Mouse (Mus musculus): Measurements from ENCODE around the gene Gm2056. TPM values are rescaled to one million over a fixed set of nuclear protein-coding genes. Genes with fewer than 3 reads are reported as not detected.
"Not testable (repeated sequence)": the region's sequence is repeated elsewhere in the genome, so short reads cannot be mapped to it uniquely, and the experiment has no call there.

Gene Gm2056
- not detected in 2 replicates for total RNA-seq (2014; fragmentation: Nextera tagmentation)
- not detected in 2 replicates for total RNA-seq (2017)

DNA sequence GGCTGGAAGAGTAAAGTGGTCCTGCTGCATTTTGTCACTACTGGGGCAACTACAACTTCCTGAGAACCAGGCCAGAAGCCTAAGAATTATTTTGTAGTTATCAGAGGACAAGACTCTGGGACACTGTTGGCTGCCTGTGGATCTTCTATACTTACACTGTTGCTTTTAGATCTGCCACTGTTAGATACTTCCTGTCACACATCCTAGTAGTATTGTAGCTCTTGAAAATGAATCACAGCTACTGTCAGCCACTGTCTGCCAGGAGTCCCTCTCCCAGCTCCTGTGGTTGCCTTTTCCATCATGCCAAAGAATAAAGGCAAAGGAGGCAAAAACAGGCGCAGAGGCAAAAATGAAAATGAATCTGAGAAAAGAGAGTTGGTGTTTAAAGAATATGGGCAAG is at the start of gene Gm2056:
Gene Gm2056, plus strand, starts transcription at position 301 of the 400 bp plus-strand sequence.
- not testable (repeated sequence) for ATAC-seq (replicated peaks; ENCODE audit: poor library complexity, severe bottlenecking)

GRCm38 (mm10) chr12:87984000-87984399 is 42.8 kb upstream of the Gm2056 start:
- not testable (repeated sequence) for ATAC-seq (replicated peaks; ENCODE audit: poor library complexity, severe bottlenecking)

DNA sequence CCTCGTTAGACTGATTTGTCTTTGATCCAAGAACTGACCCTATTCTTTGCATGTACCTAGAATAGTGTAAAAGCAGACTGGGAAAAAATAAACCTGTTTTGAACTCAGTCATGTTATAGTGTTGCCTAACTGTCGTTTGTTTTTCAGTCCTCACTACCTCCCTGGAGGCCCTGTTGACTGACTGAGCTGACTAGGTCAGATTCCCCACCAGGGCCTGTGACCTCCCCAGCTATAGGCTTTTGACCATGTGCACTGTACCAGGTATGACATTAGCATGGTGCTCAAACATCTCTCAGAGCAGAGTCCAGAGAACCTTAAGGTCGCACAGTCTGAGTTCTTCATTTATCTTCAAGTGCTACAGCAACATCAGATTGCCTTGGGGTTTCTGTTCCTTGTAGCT is 22.7 kb upstream of the Gm2056 start:
- not testable (repeated sequence) for ATAC-seq (replicated peaks; ENCODE audit: poor library complexity, severe bottlenecking)

DNA sequence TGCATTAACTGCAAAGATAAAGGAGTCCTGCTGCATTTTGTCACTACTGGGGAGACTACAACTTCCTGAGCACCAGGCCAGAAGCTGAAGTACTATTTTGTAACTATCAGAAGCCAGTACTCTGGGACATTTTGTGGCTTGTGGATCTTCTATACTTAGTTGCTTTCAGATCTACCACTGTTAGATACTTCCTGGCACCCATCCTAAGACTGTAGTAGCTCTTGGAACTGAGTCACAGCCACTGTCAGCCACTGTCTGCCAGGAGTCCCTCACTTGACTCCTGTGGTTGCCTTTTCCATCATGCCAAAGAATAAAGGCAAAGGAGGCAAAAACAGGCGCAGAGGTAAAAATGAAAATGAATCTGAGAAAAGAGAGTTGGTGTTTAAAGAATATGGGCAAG is 15.3 kb upstream of the Gm2056 start, which contains the start of gene Gm2075:
Gene Gm2075, plus strand, starts transcription at position 301 of the 400 bp plus-strand sequence.
- not testable (repeated sequence) for ATAC-seq (replicated peaks; ENCODE audit: poor library complexity, severe bottlenecking)

- not testable (repeated sequence) for ATAC-seq (replicated peaks; ENCODE audit: poor library complexity, severe bottlenecking)
Measured at GRCm38 (mm10) chr12:88018671-88019070, 8.1 kb upstream of the Gm2056 start, which contains the start of gene Gm6803. Gm6803 (minus strand) TSS chr12:88018771.

DNA sequence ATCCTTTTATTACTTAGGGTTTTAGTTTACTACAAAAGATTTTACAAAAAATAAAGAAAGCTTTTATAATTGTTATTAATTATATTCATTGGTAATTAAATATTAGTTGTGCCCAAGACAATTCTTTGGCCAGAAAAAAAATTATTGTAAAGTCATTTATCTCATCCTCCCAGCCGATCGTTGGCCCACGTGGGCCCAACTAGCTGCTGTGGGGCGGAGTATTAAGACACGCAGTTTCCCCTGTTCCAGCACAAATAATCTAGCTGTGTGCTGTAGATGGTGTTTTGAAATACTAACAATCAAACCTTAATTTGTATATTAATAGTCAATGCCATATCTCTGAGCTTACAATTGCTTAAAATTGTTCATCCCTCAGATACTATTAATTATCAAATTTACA is 5.4 kb downstream of the Gm2056 start:
- ATAC-seq (replicated peaks; ENCODE audit: poor library complexity, severe bottlenecking), result not testable (repeated sequence)

- ATAC-seq (replicated peaks; ENCODE audit: poor library complexity, severe bottlenecking), result not testable (repeated sequence)
Measured at GRCm38 (mm10) chr12:88039062-88039461, 12.3 kb downstream of the Gm2056 start.

GRCm38 (mm10) chr12:88039703-88040102 is 12.9 kb downstream of the Gm2056 start:
- not testable (repeated sequence) for ATAC-seq (replicated peaks; ENCODE audit: poor library complexity, severe bottlenecking)

DNA sequence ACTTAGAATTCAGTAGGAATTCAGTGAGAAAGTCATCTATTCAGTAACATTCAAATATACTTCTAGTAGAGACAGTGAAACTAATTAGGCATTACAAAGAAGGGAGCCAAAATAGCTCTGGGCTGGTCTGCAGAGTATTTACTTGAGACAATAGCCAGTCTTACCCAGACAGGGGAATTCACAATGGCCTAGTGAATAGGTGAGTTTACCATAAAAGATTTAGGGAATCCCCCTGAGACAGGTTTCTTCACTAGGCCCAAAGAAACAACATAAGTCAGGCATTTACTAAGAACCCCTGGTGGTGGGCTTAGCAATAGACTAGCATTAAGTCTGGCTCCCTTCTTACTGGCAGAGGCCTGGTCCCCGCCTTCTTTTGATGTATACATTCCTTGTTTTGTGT is 18.4 kb downstream of the Gm2056 start:
- ATAC-seq (replicated peaks; ENCODE audit: poor library complexity, severe bottlenecking), result not testable (repeated sequence)

Other genes with a start within 250 kb of the Gm2056 start
- gene Gm21936, start 231.5 kb upstream of the Gm2056 start, total RNA-seq (2014; fragmentation: Nextera tagmentation), result not detected in 2 replicates
- not detected in 2 replicates for gene Gm21936, start 231.5 kb upstream of the Gm2056 start, total RNA-seq (2017)
- not detected in 2 replicates for gene BB287469, start 210.4 kb upstream of the Gm2056 start, total RNA-seq (2014; fragmentation: Nextera tagmentation)
- gene BB287469, start 210.4 kb upstream of the Gm2056 start, total RNA-seq (2017), result not detected in 2 replicates
- gene Gm2001, start 184.7 kb upstream of the Gm2056 start, total RNA-seq (2014; fragmentation: Nextera tagmentation), result not detected in 2 replicates
- gene Gm2001, start 184.7 kb upstream of the Gm2056 start, total RNA-seq (2017), result not detected in 2 replicates
- not detected in 2 replicates for gene Gm2016, start 152.9 kb upstream of the Gm2056 start, total RNA-seq (2014; fragmentation: Nextera tagmentation)
- not detected in 2 replicates for gene Gm2016, start 152.9 kb upstream of the Gm2056 start, total RNA-seq (2017)
- gene Gm2022, start 131.6 kb upstream of the Gm2056 start, total RNA-seq (2014; fragmentation: Nextera tagmentation), result not detected in 2 replicates
- gene Gm2022, start 131.6 kb upstream of the Gm2056 start, total RNA-seq (2017), result not detected in 2 replicates
- gene Gm2035, start 107.1 kb upstream of the Gm2056 start, total RNA-seq (2014; fragmentation: Nextera tagmentation), result not detected in 2 replicates
- not detected in 2 replicates for gene Gm2035, start 107.1 kb upstream of the Gm2056 start, total RNA-seq (2017)
- gene Gm2042, start 72.9 kb upstream of the Gm2056 start, total RNA-seq (2014; fragmentation: Nextera tagmentation), result not detected in 2 replicates
- gene Gm2042, start 72.9 kb upstream of the Gm2056 start, total RNA-seq (2017), result not detected in 2 replicates
- gene Gm2075, start 15.2 kb upstream of the Gm2056 start, total RNA-seq (2014; fragmentation: Nextera tagmentation), result not detected in 2 replicates
- not detected in 2 replicates for gene Gm2075, start 15.2 kb upstream of the Gm2056 start, total RNA-seq (2017)
- not detected in 2 replicates for gene Gm6803, start 8.2 kb upstream of the Gm2056 start, total RNA-seq (2014; fragmentation: Nextera tagmentation)
- not detected in 2 replicates for gene Gm6803, start 8.2 kb upstream of the Gm2056 start, total RNA-seq (2017)
- gene Gm16368, start 56.7 kb downstream of the Gm2056 start, total RNA-seq (2014; fragmentation: Nextera tagmentation), result not detected in 2 replicates
- gene Gm16368, start 56.7 kb downstream of the Gm2056 start, total RNA-seq (2017), result not detected in 2 replicates
- gene Gm10436, start 155.1 kb downstream of the Gm2056 start, total RNA-seq (2014; fragmentation: Nextera tagmentation), result not detected in 2 replicates
- gene Gm10436, start 155.1 kb downstream of the Gm2056 start, total RNA-seq (2017), result not detected in 2 replicates
- gene Gm8332, start 223.1 kb downstream of the Gm2056 start, total RNA-seq (2014; fragmentation: Nextera tagmentation), result not detected in 2 replicates
- gene Gm8332, start 223.1 kb downstream of the Gm2056 start, total RNA-seq (2017), result not detected in 2 replicates
- not detected in 2 replicates for gene Gm5662, start 247.5 kb downstream of the Gm2056 start, total RNA-seq (2014; fragmentation: Nextera tagmentation)
- not detected in 2 replicates for gene Gm5662, start 247.5 kb downstream of the Gm2056 start, total RNA-seq (2017)

All from granulocyte monocyte progenitor cell, adult 5-6 weeks (primary cell).